Mouse (Mus musculus): ENCODE measurements around the gene Bpifb5.
"Not testable (repeated sequence)": the region's sequence is repeated elsewhere in the genome, so short reads cannot be mapped to it uniquely, and the experiment has no call there.

Bpifb5 gene

GRCm38 (mm10) chr2:154223265-154223916 is at the start of gene Bpifb5:
Gene Bpifb5, plus strand, starts transcription at chr2:154223742.
- peak; percentile 94 for DNase-seq (ENCODE audit: low read depth, low spot score)

- not testable (repeated sequence) for DNase-seq (ENCODE audit: low read depth, low spot score)
Observed at GRCm38 (mm10) chr2:154181900-154182299, 41.6 kb upstream of the Bpifb5 start.

GRCm38 (mm10) chr2:154183061-154183460 is 40.5 kb upstream of the Bpifb5 start:
- not testable (repeated sequence) for DNase-seq (ENCODE audit: low read depth, low spot score)

GRCm38 (mm10) chr2:154185319-154185718 is 38.2 kb upstream of the Bpifb5 start:
- DNase-seq (ENCODE audit: low read depth, low spot score) = no peak

- no peak for DNase-seq (ENCODE audit: low read depth, low spot score)
Observed at GRCm38 (mm10) chr2:154185748-154186147, 37.8 kb upstream of the Bpifb5 start.

GRCm38 (mm10) chr2:154187468-154187867 is 36.1 kb upstream of the Bpifb5 start:
- peak; percentile 81 for DNase-seq (ENCODE audit: low read depth, low spot score)

GRCm38 (mm10) chr2:154189877-154190434 is 33.6 kb upstream of the Bpifb5 start:
- DNase-seq (ENCODE audit: low read depth, low spot score) = no peak

- DNase-seq (ENCODE audit: low read depth, low spot score) = no peak
Observed at GRCm38 (mm10) chr2:154190546-154191258, 32.8 kb upstream of the Bpifb5 start, which contains the start of gene Bpifb1. Gene Bpifb1, plus strand, starts transcription at chr2:154190818.

GRCm38 (mm10) chr2:154192141-154192540 is 31.4 kb upstream of the Bpifb5 start:
- DNase-seq (ENCODE audit: low read depth, low spot score) = no peak

- DNase-seq (ENCODE audit: low read depth, low spot score) = no peak
Observed at GRCm38 (mm10) chr2:154193071-154193470, 30.5 kb upstream of the Bpifb5 start.

- no peak for DNase-seq (ENCODE audit: low read depth, low spot score)
Observed at GRCm38 (mm10) chr2:154193994-154194504, 29.5 kb upstream of the Bpifb5 start.

GRCm38 (mm10) chr2:154197036-154197435 is 26.5 kb upstream of the Bpifb5 start:
- no peak for DNase-seq (ENCODE audit: low read depth, low spot score)

- no peak for DNase-seq (ENCODE audit: low read depth, low spot score)
Observed at GRCm38 (mm10) chr2:154204630-154205029, 18.9 kb upstream of the Bpifb5 start.

GRCm38 (mm10) chr2:154206908-154207307 is 16.6 kb upstream of the Bpifb5 start:
- DNase-seq (ENCODE audit: low read depth, low spot score) = peak; percentile 83

- peak; percentile 52 for DNase-seq (ENCODE audit: low read depth, low spot score)
Observed at GRCm38 (mm10) chr2:154209112-154209511, 14.4 kb upstream of the Bpifb5 start.

GRCm38 (mm10) chr2:154211121-154211520 is 12.4 kb upstream of the Bpifb5 start:
- DNase-seq (ENCODE audit: low read depth, low spot score) = no peak

- DNase-seq (ENCODE audit: low read depth, low spot score) = no peak
Observed at GRCm38 (mm10) chr2:154211881-154212280, 11.7 kb upstream of the Bpifb5 start.

- DNase-seq (ENCODE audit: low read depth, low spot score) = peak; percentile 91
Observed at GRCm38 (mm10) chr2:154215191-154215590, 8.4 kb upstream of the Bpifb5 start.

GRCm38 (mm10) chr2:154219950-154220349 is 3.6 kb upstream of the Bpifb5 start:
- DNase-seq (ENCODE audit: low read depth, low spot score) = no peak

GRCm38 (mm10) chr2:154223917-154224273 is 353 bp downstream of the Bpifb5 start:
- peak; percentile 69 for DNase-seq (ENCODE audit: low read depth, low spot score)

GRCm38 (mm10) chr2:154226991-154227390 is 3.4 kb downstream of the Bpifb5 start:
- DNase-seq (ENCODE audit: low read depth, low spot score) = no peak

GRCm38 (mm10) chr2:154227830-154228229 is 4.3 kb downstream of the Bpifb5 start:
- no peak for DNase-seq (ENCODE audit: low read depth, low spot score)

- DNase-seq (ENCODE audit: low read depth, low spot score) = no peak
Observed at GRCm38 (mm10) chr2:154233426-154233825, 9.9 kb downstream of the Bpifb5 start.

Data from ZHBTc4 (cell line).